In the genomic region with DNA sequence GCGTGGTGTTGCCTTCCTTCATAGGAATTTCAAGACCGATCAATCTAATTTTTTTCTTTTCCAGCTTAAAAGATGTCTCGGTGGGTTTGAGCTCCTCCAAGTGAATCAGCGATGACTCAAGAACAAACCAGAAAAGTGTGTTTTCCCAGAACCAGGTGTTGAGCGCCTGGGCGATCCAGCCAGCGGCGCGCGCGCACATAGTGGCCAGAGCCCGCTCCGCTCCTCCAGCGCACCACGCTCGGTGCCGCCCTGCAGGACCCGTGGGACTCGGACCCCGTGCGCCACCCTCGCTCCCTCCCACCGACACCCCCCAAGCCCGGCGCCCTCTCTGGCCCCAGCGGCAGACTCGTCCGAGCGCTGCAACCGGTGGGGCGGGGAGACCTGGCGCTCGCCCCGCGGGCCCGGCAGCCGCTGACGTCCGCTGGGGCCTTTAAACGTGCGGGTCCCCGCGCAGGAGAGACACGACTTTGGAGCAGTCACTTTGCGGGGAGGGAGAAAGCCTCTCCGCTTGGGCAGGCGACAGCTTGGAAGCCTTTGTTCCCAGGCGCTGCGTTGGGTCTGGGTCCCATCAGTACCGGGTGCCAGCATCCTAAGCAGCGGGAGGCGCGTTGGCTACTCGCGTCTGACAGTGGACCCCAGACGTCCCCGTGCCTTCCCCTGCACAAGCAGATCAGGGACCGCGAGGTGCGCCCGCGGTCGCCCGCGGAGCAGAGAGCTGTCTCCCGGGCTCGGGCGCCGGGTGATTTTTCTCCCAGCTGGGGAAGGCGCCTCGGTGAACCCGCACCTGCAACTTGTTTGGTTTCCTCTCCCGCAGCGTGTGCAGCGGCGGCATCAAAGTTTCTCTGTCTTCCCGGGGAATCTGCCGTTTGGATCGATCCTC, we compare ENCODE assay signal across 8 mouse cellular contexts. TPM values are rescaled to one million over a fixed set of nuclear protein-coding genes. Genes with fewer than 3 reads are reported as not detected.
DNase-seq lines count a peak whose midpoint lies in the region; ATAC-seq and TF ChIP-seq lines count a peak whose summit lies in the region.

A gene (plus strand): TSS at position 377 of the 880 bp plus-strand sequence.

- DNase-seq in heart, embryonic 10.5 days (ENCODE audit: low spot score), result no peak
- DNase-seq in heart, adult 18-20 months, result no peak
- DNase-seq in Patski (ENCODE audit: low read depth, low spot score) (no peak), MN1 (ENCODE audit: low spot score) (no peak)
- DNase-seq in forebrain, embryonic 14.5 days (ENCODE audit: low spot score), result peak; percentile 53
- DNase-seq in layer of hippocampus, postnatal 25 days (ENCODE audit: extremely low spot score in 1 of 2, low spot score in 1 of 2), result peak; percentile 20 to 39
- no peak for DNase-seq in spleen, postnatal 36 days (ENCODE audit: low spot score in 2 of 2)

- peak within 1 kb of the TSS; percentile 96 for H3K4me2 ChIP-seq in forebrain, embryonic 14.5 days (ENCODE audit: low read length)
- H3K4me2 ChIP-seq in midbrain, embryonic 16.5 days (ENCODE audit: low read length), result peak within 1 kb of the TSS; percentile 58

- ATAC-seq in Patski, result peak; percentile 13
- peak; percentile 56 for ATAC-seq in forebrain, embryonic 14.5 days
- ATAC-seq in midbrain, embryonic 16.5 days, result peak; percentile 52

- H3K4me1 ChIP-seq in heart, embryonic 10.5 days, result peaks cover 13% of the 10 kb centered on the region; the same call in 1 of the 2 replicates
- H3K4me1 ChIP-seq in forebrain, embryonic 14.5 days (ENCODE audit: control insufficient read depth, insufficient read depth, low read length), result peaks cover 5% of the 10 kb centered on the region; the same call in 1 of the 2 replicates
- peaks cover 5% of the 10 kb centered on the region; the same call in 1 of the 2 replicates for H3K4me1 ChIP-seq in midbrain, embryonic 16.5 days (ENCODE audit: control insufficient read depth, insufficient read depth, low read length)

- peak within 1 kb of the TSS; percentile 74 for H3K4me3 ChIP-seq in heart, embryonic 10.5 days
- peak within 1 kb of the TSS; percentile 60 for H3K4me3 ChIP-seq in forebrain, embryonic 14.5 days (ENCODE audit: low read depth, low read length)
- H3K4me3 ChIP-seq in midbrain, embryonic 16.5 days (ENCODE audit: low read depth, low read length), result peak within 1 kb of the TSS; percentile 81

- POLR2A ChIA-PET in Patski (lab: Charles Lee), result interaction anchor here (1.0 kb wide), 1 partner anchor 73 kb away, joined by 3 read pairs; no protein-coding TSS in a partner anchor

- no peak within 1 kb of the TSS for H3K27ac ChIP-seq in heart, embryonic 10.5 days
- H3K27ac ChIP-seq in forebrain, embryonic 14.5 days (ENCODE audit: low read depth, low read length), result peak within 1 kb of the TSS; percentile 27; the same call in 1 of the 2 replicates
- H3K27ac ChIP-seq in midbrain, embryonic 16.5 days (ENCODE audit: low read length), result peak within 1 kb of the TSS; percentile 77

- in situ Hi-C loops in Patski (cut with MboI; ENCODE audit: low pct_unique_long_range_greater_than_20kb), result no loop called here

- CTCF ChIA-PET in Patski (lab: Charles Lee), result interaction anchor here (0.6 to 1.2 kb wide), 2 partner anchors 20 to 306 kb away, joined by 3 read pairs; no protein-coding TSS in a partner anchor

- H3K9me3 ChIP-seq in heart, embryonic 10.5 days, result no peaks in the 10 kb centered on the region
- H3K9me3 ChIP-seq in forebrain, embryonic 14.5 days (replicated peaks; ENCODE audit: control insufficient read depth, low read length), result no peaks in the 10 kb centered on the region
- H3K9me3 ChIP-seq in midbrain, embryonic 16.5 days (replicated peaks; ENCODE audit: control insufficient read depth, low read length, poor library complexity, severe bottlenecking), result no peaks in the 10 kb centered on the region

- no peak for TF ChIP-seq CTCF in Patski (IDR thresholded peaks at IDR 0.05)

- peaks cover 61% of the 10 kb centered on the region for H3K27me3 ChIP-seq in heart, embryonic 10.5 days (ENCODE audit: insufficient read depth, poor library complexity, severe bottlenecking)
- H3K27me3 ChIP-seq in Patski, result peaks cover 27% of the 10 kb centered on the region
- peaks cover 16% of the 10 kb centered on the region for H3K27me3 ChIP-seq in forebrain, embryonic 14.5 days (replicated peaks; ENCODE audit: control insufficient read depth, insufficient read depth, low read length)
- no peaks in the 10 kb centered on the region for H3K27me3 ChIP-seq in midbrain, embryonic 16.5 days (ENCODE audit: control insufficient read depth, insufficient read depth, low read depth, low read length)

- under 1% methylated on average over 79 of the region's 79 CpGs for WGBS in heart, embryonic 10.5 days
- WGBS in forebrain, embryonic 14.5 days, result under 1% methylated on average over 73 of the region's 79 CpGs
- under 1% methylated on average over 79 of the region's 79 CpGs for WGBS in midbrain, embryonic 16.5 days

- no peaks in the 10 kb centered on the region for H3K36me3 ChIP-seq in heart, embryonic 10.5 days
- no peaks in the 10 kb centered on the region for H3K36me3 ChIP-seq in forebrain, embryonic 14.5 days (ENCODE audit: control insufficient read depth, insufficient read depth, low read length)
- no peaks in the 10 kb centered on the region for H3K36me3 ChIP-seq in midbrain, embryonic 16.5 days (ENCODE audit: control insufficient read depth, insufficient read depth, low read length)

- peak within 1 kb of the TSS; percentile 61 for H3K9ac ChIP-seq in forebrain, embryonic 14.5 days (ENCODE audit: low read length)
- peak within 1 kb of the TSS; percentile 81 for H3K9ac ChIP-seq in midbrain, embryonic 16.5 days (ENCODE audit: low read depth, low read length)

RNA-seq across cellular contexts. Expression of the gene that starts here (rescaled TPM):
- polyA plus RNA-seq in heart, embryonic 10.5 days (2016; fragmentation: Nextera tagmentation; extraction: Ambion mirVana), result 0.06 and 0.78 TPM in 2 replicates
- 1 to 10 TPM in 1 of 2 experiments, under 1 TPM in 1; 0.79 to 1.7 TPM for total RNA-seq in heart, adult 18-20 months (2021)
- polyA plus RNA-seq in Patski (2021), result 0.41 TPM
- 1.9 and 3.2 TPM in 2 replicates for polyA plus RNA-seq in forebrain, embryonic 14.5 days (2014; fragmentation: Nextera tagmentation; extraction: Ambion mirVana)
- 10 to 100 TPM; 16.2 to 19.5 TPM for total RNA-seq in layer of hippocampus, postnatal 25 days (2021)
- polyA plus RNA-seq in midbrain, embryonic 16.5 days (2015; fragmentation: Nextera tagmentation; extraction: Ambion mirVana), result 14.8 and 17.3 TPM in 2 replicates

Comparison
In these comparisons a context has a peak if more than half of its experiments do, and no peak if none do; other contexts are left out.
1. RNA of the gene that starts here (total RNA-seq): 16.2 to 19.5 TPM in layer of hippocampus, postnatal 25 days; 0.79 to 1.7 TPM in heart, adult 18-20 months; every median in the first group is over 4 times any median in the second.
2. Peak in ATAC-seq in Patski; RNA of the gene not detected or under 1 TPM.
3. DNase-seq: peak in forebrain, embryonic 14.5 days (single experiment) and layer of hippocampus, postnatal 25 days (2 of 2); none in heart, embryonic 10.5 days (single experiment), heart, adult 18-20 months (0 of 2), Patski (single experiment), MN1 (single experiment) and spleen, postnatal 36 days (0 of 2).
4. Peak in every context shown above with its lines, with median percentiles within 50 percentile points of each other: H3K4me3 ChIP-seq and ATAC-seq.